Mouse (Mus musculus) midbrain, embryonic 11.5 days (tissue): ENCODE data around the gene Klf4. TPM values are rescaled to one million over a fixed set of nuclear protein-coding genes. Genes with fewer than 3 reads are reported as not detected.

Experiments
- ATAC-seq: fragments of 200-750 bp; cut with Nextera tagmentation; 2 replicates; pipeline ENCODE4 v1.8.0; 2017; ENCODE audit warnings: moderate TSS enrichment, moderate library complexity; ENCODE audit not compliant: low FRiP score
- DNase-seq: peaks from one replicate; pipeline ENCODE4 v3.0.0; 2015; ENCODE audit warnings: low spot score; ENCODE audit errors: missing footprints
- H3K27ac ChIP-seq: fragments of 300-500 bp; sonication (generic); 2 replicates; pipeline ENCODE4 v1.5.1; 2014; ENCODE audit warnings: low read depth, low read length
- H3K27me3 ChIP-seq: fragments of 300-500 bp; sonication (generic); 2 replicates; pipeline ENCODE4 v1.6.1; 2014; ENCODE audit warnings: mild to moderate bottlenecking, low read length, moderate library complexity, mixed read lengths; ENCODE audit not compliant: control insufficient read depth, insufficient read depth
- H3K36me3 ChIP-seq: fragments of 300-500 bp; sonication (generic); 2 replicates; pipeline ENCODE4 v1.6.1; 2014; ENCODE audit warnings: mild to moderate bottlenecking, low read length, moderate library complexity, mixed read lengths; ENCODE audit not compliant: control insufficient read depth, insufficient read depth
- H3K4me1 ChIP-seq: fragments of 300-500 bp; sonication (generic); 2 replicates; pipeline ENCODE4 v1.6.1; 2014; ENCODE audit warnings: low read length; ENCODE audit not compliant: control insufficient read depth, insufficient read depth
- H3K4me2 ChIP-seq: fragments of 300-500 bp; sonication (generic); 2 replicates; pipeline ENCODE4 v1.6.1; 2014; ENCODE audit warnings: mild to moderate bottlenecking, moderate library complexity
- H3K4me3 ChIP-seq: fragments of 300-500 bp; sonication (generic); 2 replicates; pipeline ENCODE4 v1.5.1; 2014; ENCODE audit warnings: low read depth, low read length
- H3K9ac ChIP-seq: fragments of 300-500 bp; sonication (generic); 2 replicates; pipeline ENCODE4 v1.6.1; 2014; ENCODE audit warnings: low read length
- H3K9me3 ChIP-seq: fragments of 300-500 bp; sonication (generic); 2 replicates; pipeline ENCODE4 v1.6.1; 2016; ENCODE audit warnings: low read length; ENCODE audit not compliant: control insufficient read depth
- WGBS: fragments of 180-500 bp; shearing (Covaris S2); extraction: QIAGEN DNeasy Blood & Tissue Kit; methylation state at CpG from one replicate; pipeline ENCODE4 v1.1.7; 2014; 5-methylcytosine and 5-hydroxymethylcytosine counted together
- polyA plus RNA-seq: library from polyadenylated mRNA; unstranded; fragments of >200 nt; fragmentation: Nextera tagmentation; extraction: Ambion mirVana; gene quantifications from 2 replicates; pipeline ENCODE4 v1.2.1, GENCODE M21; 2014

Klf4 gene
- polyA plus RNA-seq, 1 experiment from 2014 or later = 1.7 TPM

DNA sequence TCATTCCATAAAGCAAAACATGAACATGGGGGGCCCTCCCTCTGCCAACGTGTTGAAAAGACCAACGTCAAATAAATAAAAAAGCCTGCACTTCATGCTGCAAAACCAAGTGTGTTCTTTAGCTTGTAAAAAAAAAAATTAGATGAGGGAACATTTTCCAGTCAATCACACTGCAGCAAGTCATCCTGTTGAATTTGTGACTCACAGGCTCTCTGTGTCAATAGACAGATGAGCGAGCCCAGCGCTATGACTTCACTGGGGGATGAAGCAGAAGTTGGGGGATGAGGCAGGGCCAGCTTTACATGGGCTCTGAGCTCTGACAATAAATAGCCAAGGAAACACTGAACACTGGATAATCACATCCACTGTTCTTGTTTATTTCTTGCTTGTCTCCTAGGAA lies 9.4 kb upstream of the Klf4 start:
- Histone ChIP-seq H3K4me1 (no peaks in the 10 kb centered on the region), H3K9me3 (no peaks in the 10 kb centered on the region), H3K4me2 (no peak overlapping the region), H3K9ac (no peak overlapping the region), H3K27ac (no peak overlapping the region), H3K36me3 (no peaks in the 10 kb centered on the region), H3K27me3 (no peaks in the 10 kb centered on the region), H3K4me3 (no peak overlapping the region)
- no peak for DNase-seq
- no peak for ATAC-seq
- WGBS = 75% methylated on average over 4 of the region's 4 CpGs

- DNase-seq (no peak), ATAC-seq (no peak)
- 77% methylated on average over 4 of the region's 4 CpGs for WGBS
- no peak overlapping the region for H3K4me2 ChIP-seq
- H3K27ac ChIP-seq = no peak overlapping the region
- H3K9me3 ChIP-seq = no peaks in the 10 kb centered on the region
- no peaks in the 10 kb centered on the region for H3K36me3 ChIP-seq
- H3K4me3 ChIP-seq = no peak overlapping the region
- H3K27me3 ChIP-seq = peaks cover 3% of the 10 kb centered on the region; the same call in 1 of the 2 replicates
- H3K9ac ChIP-seq = no peak overlapping the region
- H3K4me1 ChIP-seq = no peaks in the 10 kb centered on the region
Measured at GRCm38 (mm10) chr4:55541221-55541620, 9.0 kb upstream of the Klf4 start.

DNA sequence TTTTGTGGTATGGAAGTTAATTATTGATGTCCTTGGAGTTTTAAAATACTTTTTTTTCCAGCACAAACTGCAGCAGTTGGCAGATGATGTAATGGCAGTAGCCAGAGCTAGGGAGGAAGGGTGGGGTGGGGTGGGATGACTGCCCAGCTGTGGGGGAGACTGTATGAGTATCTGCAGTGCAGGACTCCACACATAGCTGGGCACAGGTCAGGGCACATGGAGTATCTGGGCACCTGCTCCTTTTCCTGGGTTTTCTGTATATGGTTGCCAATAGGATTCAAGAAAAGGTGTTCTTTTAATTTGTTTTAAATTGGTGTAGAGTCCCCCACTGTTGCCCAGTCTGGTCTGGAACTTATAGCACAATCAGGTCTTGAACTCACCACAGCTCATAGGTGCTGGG lies 2.7 kb upstream of the Klf4 start:
- H3K4me3 ChIP-seq = no peak overlapping the region
- H3K36me3 ChIP-seq = no peaks in the 10 kb centered on the region
- H3K9ac ChIP-seq = no peak overlapping the region
- no peak overlapping the region for H3K4me2 ChIP-seq
- H3K9me3 ChIP-seq = no peaks in the 10 kb centered on the region
- H3K4me1 ChIP-seq = peaks cover 17% of the 10 kb centered on the region
- H3K27me3 ChIP-seq = peaks cover 35% of the 10 kb centered on the region
- ATAC-seq (no peak), DNase-seq (peak; percentile 75)
- H3K27ac ChIP-seq = no peak overlapping the region

GRCm38 (mm10) chr4:55534510-55534909 lies 2.2 kb upstream of the Klf4 start:
- peaks cover 40% of the 10 kb centered on the region for H3K27me3 ChIP-seq
- H3K9ac ChIP-seq = no peak overlapping the region
- H3K4me2 ChIP-seq = no peak overlapping the region
- no peak overlapping the region for H3K27ac ChIP-seq
- DNase-seq (no peak), ATAC-seq (no peak)
- no peaks in the 10 kb centered on the region for H3K36me3 ChIP-seq
- no peaks in the 10 kb centered on the region for H3K9me3 ChIP-seq
- H3K4me3 ChIP-seq = no peak overlapping the region
- peaks cover 19% of the 10 kb centered on the region for H3K4me1 ChIP-seq
- 80% methylated on average over 4 of the region's 4 CpGs for WGBS

DNA sequence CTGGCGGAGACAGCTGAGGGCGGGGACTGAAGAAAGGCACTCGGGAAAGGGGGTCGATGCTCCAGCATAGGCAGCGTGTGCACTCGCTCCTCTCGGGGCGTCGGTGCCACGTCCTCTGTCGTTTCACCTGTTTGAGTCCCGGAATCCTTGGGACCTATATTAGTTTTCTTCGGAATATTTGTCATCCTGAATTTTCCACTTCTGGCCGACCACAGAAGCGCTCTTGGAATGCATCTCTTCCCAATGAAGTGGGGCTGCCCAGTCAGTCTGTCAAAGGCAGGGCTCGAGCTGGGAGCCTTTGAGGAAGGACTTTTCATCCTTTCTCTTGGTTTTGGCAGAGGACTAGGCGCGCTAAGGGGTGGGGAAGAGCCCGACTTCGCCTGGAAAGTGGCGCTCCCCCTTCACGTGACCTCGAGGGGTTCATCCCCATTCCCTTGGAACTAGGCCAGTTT lies 1.6 kb upstream of the Klf4 start:
- Histone ChIP-seq H3K4me3 (peak overlapping the region; percentile 55), H3K27me3 (peaks cover 41% of the 10 kb centered on the region), H3K36me3 (no peaks in the 10 kb centered on the region), H3K27ac (no peak overlapping the region), H3K4me1 (peaks cover 19% of the 10 kb centered on the region), H3K9me3 (no peaks in the 10 kb centered on the region), H3K4me2 (peak overlapping the region; percentile 97), H3K9ac (no peak overlapping the region; the same call in 1 of the 2 replicates)
- DNase-seq (peak; percentile 91), ATAC-seq (no peak)
- 1% methylated on average over 23 of the region's 23 CpGs for WGBS

DNA sequence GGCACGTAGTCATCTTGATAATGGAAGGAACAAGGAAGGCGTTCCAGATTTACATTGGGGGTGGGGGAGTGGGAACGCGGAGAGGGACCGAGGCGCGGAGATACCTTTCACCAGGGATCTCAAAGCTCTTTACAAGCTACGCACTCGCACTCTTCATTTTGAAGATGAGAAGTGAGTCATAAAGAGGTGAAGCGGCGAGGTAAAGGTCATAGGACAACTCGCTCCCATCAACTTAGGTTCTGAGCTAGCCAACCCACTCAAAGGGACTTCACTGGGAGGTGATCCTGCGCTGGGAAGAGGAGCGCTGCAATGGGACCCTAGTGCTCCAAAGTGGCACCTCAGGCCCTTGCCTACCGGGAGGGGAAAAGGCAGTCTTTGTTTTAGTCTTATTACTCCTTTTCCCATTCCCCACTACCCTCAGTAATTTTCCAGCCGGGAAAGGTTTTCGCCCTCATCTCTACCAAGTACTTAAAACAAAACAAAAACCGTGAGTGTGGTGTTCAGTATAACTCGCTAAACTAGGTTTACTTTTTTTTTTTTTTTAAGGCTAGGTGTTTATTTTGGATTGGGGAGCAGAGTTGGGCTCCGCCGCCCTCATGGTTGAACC lies 1.0 kb upstream of the Klf4 start:
- DNase-seq (peak; percentile 96), ATAC-seq (peak; percentile 0; the same call in 1 of the 2 replicates)
- Histone ChIP-seq H3K9ac (peak overlapping the region; percentile 67), H3K4me3 (peak overlapping the region; percentile 55), H3K27me3 (peaks cover 41% of the 10 kb centered on the region), H3K4me2 (peak overlapping the region; percentile 97), H3K36me3 (no peaks in the 10 kb centered on the region), H3K27ac (no peak overlapping the region), H3K9me3 (no peaks in the 10 kb centered on the region), H3K4me1 (peaks cover 19% of the 10 kb centered on the region)
- under 1% methylated on average over 21 of the region's 21 CpGs for WGBS

GRCm38 (mm10) chr4:55531856-55532406 lies 335 bp downstream of the Klf4 start:
- Histone ChIP-seq H3K27me3 (peaks cover 41% of the 10 kb centered on the region), H3K4me3 (peak overlapping the region; percentile 55), H3K36me3 (no peaks in the 10 kb centered on the region), H3K9ac (peak overlapping the region; percentile 42), H3K27ac (no peak overlapping the region), H3K4me2 (peak overlapping the region; percentile 97), H3K9me3 (no peaks in the 10 kb centered on the region), H3K4me1 (peaks cover 19% of the 10 kb centered on the region)
- ATAC-seq (peak; percentile 61), DNase-seq (no peak)
- under 1% methylated on average over 41 of the region's 42 CpGs for WGBS

GRCm38 (mm10) chr4:55531096-55531855 lies 990 bp downstream of the Klf4 start:
- H3K9ac ChIP-seq = peak overlapping the region; percentile 42; the same call in 1 of the 2 replicates
- H3K4me2 ChIP-seq = peak overlapping the region; percentile 97
- H3K9me3 ChIP-seq = no peaks in the 10 kb centered on the region
- WGBS = 1% methylated on average over 56 of the region's 56 CpGs
- peak overlapping the region; percentile 55 for H3K4me3 ChIP-seq
- peaks cover 19% of the 10 kb centered on the region for H3K4me1 ChIP-seq
- no peak overlapping the region for H3K27ac ChIP-seq
- no peaks in the 10 kb centered on the region for H3K36me3 ChIP-seq
- DNase-seq (peak; percentile 97), ATAC-seq (no peak)
- peaks cover 39% of the 10 kb centered on the region for H3K27me3 ChIP-seq

DNA sequence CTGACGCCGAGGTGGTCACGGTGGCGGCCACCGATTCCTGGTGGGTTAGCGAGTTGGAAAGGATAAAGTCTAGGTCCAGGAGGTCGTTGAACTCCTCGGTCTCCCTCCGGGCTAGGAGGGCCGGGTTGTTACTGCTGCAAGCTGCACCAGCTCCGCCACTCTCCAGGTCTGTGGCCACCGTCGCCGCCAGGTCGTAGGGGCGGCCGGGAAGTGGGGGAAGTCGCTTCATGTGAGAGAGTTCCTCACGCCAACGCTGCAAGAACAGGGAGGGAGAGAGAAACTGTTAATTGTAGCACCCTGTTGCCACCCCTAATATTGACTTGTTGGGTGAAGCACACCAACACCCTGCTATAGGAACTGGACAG lies 1.6 kb downstream of the Klf4 start:
- DNase-seq (no peak), ATAC-seq (no peak)
- Histone ChIP-seq H3K4me3 (peak overlapping the region; percentile 55), H3K4me1 (peaks cover 19% of the 10 kb centered on the region), H3K36me3 (no peaks in the 10 kb centered on the region), H3K27ac (no peak overlapping the region), H3K9ac (no peak overlapping the region; the same call in 1 of the 2 replicates), H3K27me3 (peaks cover 37% of the 10 kb centered on the region), H3K4me2 (peak overlapping the region; percentile 97), H3K9me3 (no peaks in the 10 kb centered on the region)
- 0% methylated on average over 20 of the region's 20 CpGs for WGBS
